Mouse (Mus musculus): ENCODE measurements at regions not wholly inside any gene's neighbourhood (a gene's known extent, or its start where the extent isn't known, plus 50 kb on each side); places are given as distances from the start of the nearest gene placed in this dataset.

GRCm38 (mm10) chr10:6371666-6372065 is 386.6 kb upstream of the Oprm1 start:
- TF ChIP-seq EP300 (IDR thresholded peaks at IDR 0.05; ENCODE audit: low read depth in 1 of 2, low read length in 2 of 2) (no peak), HCFC1 (IDR thresholded peaks at IDR 0.05; ENCODE audit: low read depth, low read length) (no peak), ZC3H11A (IDR thresholded peaks at IDR 0.05; ENCODE audit: low read depth, low read length) (no peak), NRF1 (IDR thresholded peaks at IDR 0.05; ENCODE audit: insufficient read depth, low read depth, low read length, poor library complexity, severe bottlenecking) (no peak), USF1 (IDR thresholded peaks at IDR 0.05; ENCODE audit: low read depth, low read length) (no peak), ETS1 (IDR thresholded peaks at IDR 0.05; ENCODE audit: low read depth, low read length) (no peak), CTCF (IDR thresholded peaks at IDR 0.05 in 2 of 3, conservative IDR thresholded peaks at IDR 0.05 in 1 of 3; ENCODE audit: control insufficient read depth in 1 of 3, insufficient read depth in 1 of 3, low read depth in 2 of 3, low read length in 3 of 3, poor library complexity in 1 of 3, severe bottlenecking in 1 of 3) (no peak), E2F4 (IDR thresholded peaks at IDR 0.05; ENCODE audit: borderline replicate concordance, low read depth, low read length) (no peak), NELFE (IDR thresholded peaks at IDR 0.05; ENCODE audit: low read depth, low read length) (no peak), UBTF (IDR thresholded peaks at IDR 0.05; ENCODE audit: borderline replicate concordance, insufficient read depth, low read depth, low read length) (no peak), KAT2A (conservative IDR thresholded peaks at IDR 0.05; ENCODE audit: low read depth, low read length) (no peak), CHD1 (IDR thresholded peaks at IDR 0.05; ENCODE audit: low read depth, low read length) (no peak), GATA1 (IDR thresholded peaks at IDR 0.05; ENCODE audit: low read depth, low read length) (no peak), SIN3A (IDR thresholded peaks at IDR 0.05; ENCODE audit: low read length) (no peak)

Data from MEL (cell line).